Mouse (Mus musculus) CH12.LX (cell line): ENCODE measurements around the gene Tespa1. TPM values are rescaled to one million over a fixed set of nuclear protein-coding genes. Genes with fewer than 3 reads are reported as not detected.
A peak's percentile ranks its signal among the peaks of the same experiment; 100 is the strongest.

Experiments used
- DNase-seq: peaks from one replicate; pipeline ENCODE4 v3.0.0-alpha.2; 2013; ENCODE audit errors: extremely low read depth
- H3K27ac ChIP-seq: 2 replicates; pipeline ENCODE4 v1.5.1; 2012; ENCODE audit warnings: low read depth, mild to moderate bottlenecking, control low read depth, moderate library complexity; ENCODE audit not compliant: insufficient read depth
- H3K27me3 ChIP-seq: replicated peaks from 2 replicates; pipeline ENCODE3; 2012; ENCODE audit warnings: inconsistent platforms
- H3K36me3 ChIP-seq, 2 experiments: replicated peaks in 1 of 2; 2 replicates each; pipeline versions ENCODE3 to v1.6.1; 2012; ENCODE audit warnings: inconsistent platforms in 1 of 2, low read length in 1 of 2, mild to moderate bottlenecking in 1 of 2, mixed read lengths in 1 of 2, moderate library complexity in 1 of 2; ENCODE audit not compliant: control insufficient read depth in 1 of 2, insufficient read depth in 1 of 2
- H3K4me1 ChIP-seq, 2 experiments: 2 replicates each; pipeline ENCODE4 v1.6.1; 2012; ENCODE audit warnings: inconsistent platforms in 1 of 2, moderate library complexity in 1 of 2; ENCODE audit not compliant: insufficient read depth in 2 of 2, control insufficient read depth in 1 of 2
- H3K4me2 ChIP-seq: 2 replicates; pipeline ENCODE4 v1.6.1; 2012; ENCODE audit warnings: low read depth, mild to moderate bottlenecking, control low read depth; ENCODE audit not compliant: poor library complexity, insufficient read depth, severe bottlenecking
- H3K4me3 ChIP-seq, 3 experiments: fragments of 150-350 bp in 1 of 3; sonication (generic) in 1 of 3; replicated peaks in 1 of 3; 2 replicates each; pipeline versions ENCODE3 to v1.5.1; 2011 to 2012; ENCODE audit warnings: low read depth in 2 of 3, low read length in 2 of 3, mild to moderate bottlenecking in 2 of 3, moderate library complexity in 2 of 3, control low read depth in 1 of 3, improper control_type of control experiment in 1 of 3, inconsistent platforms in 1 of 3, mixed read lengths in 1 of 3; ENCODE audit not compliant: poor library complexity in 1 of 3
- H3K79me2 ChIP-seq: replicated peaks from 2 replicates; pipeline ENCODE4 v1.6.1; 2012; ENCODE audit warnings: mild to moderate bottlenecking, moderate library complexity; ENCODE audit not compliant: control insufficient read depth, poor library complexity, insufficient read depth, severe bottlenecking; ENCODE audit errors: extremely low read depth
- H3K9ac ChIP-seq: 2 replicates; pipeline ENCODE4 v1.6.1; 2012; ENCODE audit warnings: low read depth, mild to moderate bottlenecking, control low read depth, moderate library complexity; ENCODE audit not compliant: insufficient read depth
- H3K9me3 ChIP-seq: replicated peaks from 2 replicates; pipeline ENCODE3; 2012; ENCODE audit warnings: low read length, inconsistent platforms, mixed read lengths
- E2F4 ChIP-seq: IDR thresholded peaks from 2 replicates; pipeline ENCODE4 v1.6.1; 2011; ENCODE audit warnings: low read depth, low read length, improper control_type of control experiment; ENCODE audit not compliant: insufficient replicate concordance
- ELF1 ChIP-seq: IDR thresholded peaks from 2 replicates; pipeline ENCODE4 v1.6.1; 2014; ENCODE audit warnings: low read depth, mild to moderate bottlenecking, inconsistent platforms, low read length, improper control_type of control experiment
- GABPA ChIP-seq: IDR thresholded peaks from 2 replicates; pipeline ENCODE4 v1.6.1; 2012; ENCODE audit warnings: low read depth, low read length, improper control_type of control experiment, inconsistent platforms; ENCODE audit not compliant: insufficient replicate concordance
- HCFC1 ChIP-seq: IDR thresholded peaks from 2 replicates; pipeline ENCODE4 v1.6.1; 2012; ENCODE audit warnings: low read depth, mild to moderate bottlenecking, inconsistent platforms, low read length, improper control_type of control experiment
- MAFK ChIP-seq: IDR thresholded peaks from 2 replicates; pipeline ENCODE4 v1.6.1; 2011; ENCODE audit warnings: low read length, improper control_type of control experiment; ENCODE audit not compliant: insufficient replicate concordance
- MAZ ChIP-seq: IDR thresholded peaks from 2 replicates; pipeline ENCODE4 v1.6.1; 2012; ENCODE audit warnings: low read depth, mild to moderate bottlenecking, inconsistent platforms, low read length, improper control_type of control experiment, moderate library complexity
- MXI1 ChIP-seq: IDR thresholded peaks from 2 replicates; pipeline ENCODE4 v1.6.1; 2011; ENCODE audit warnings: mild to moderate bottlenecking, low read depth, low read length, improper control_type of control experiment
- RAD21 ChIP-seq: IDR thresholded peaks from 2 replicates; pipeline ENCODE4 v1.6.1; 2011; ENCODE audit warnings: low read depth, mild to moderate bottlenecking, low read length, improper control_type of control experiment, moderate library complexity
- RCOR1 ChIP-seq: conservative IDR thresholded peaks from 2 replicates; pipeline ENCODE4 v1.6.1; 2012; ENCODE audit warnings: low read depth, mild to moderate bottlenecking, inconsistent platforms, low read length, improper control_type of control experiment
- SIN3A ChIP-seq: IDR thresholded peaks from 2 replicates; pipeline ENCODE4 v1.6.1; 2012; ENCODE audit warnings: low read length, improper control_type of control experiment, inconsistent platforms
- SMC3 ChIP-seq: IDR thresholded peaks from 2 replicates; pipeline ENCODE4 v1.6.1; 2011; ENCODE audit warnings: low read depth, low read length, improper control_type of control experiment
- TBP ChIP-seq: conservative IDR thresholded peaks from 2 replicates; pipeline ENCODE4 v1.6.1; 2011; ENCODE audit warnings: low read depth, low read length, improper control_type of control experiment
- UBTF ChIP-seq: IDR thresholded peaks from 2 replicates; pipeline ENCODE4 v1.6.1; 2012; ENCODE audit warnings: low read depth, mild to moderate bottlenecking, inconsistent platforms, low read length, improper control_type of control experiment, moderate library complexity
- USF1 ChIP-seq: IDR thresholded peaks from 2 replicates; pipeline ENCODE4 v1.6.1; 2014; ENCODE audit warnings: low read depth, mild to moderate bottlenecking, inconsistent platforms, low read length, improper control_type of control experiment
- ZKSCAN1 ChIP-seq: IDR thresholded peaks from 2 replicates; pipeline ENCODE4 v1.6.1; 2012; ENCODE audit warnings: low read depth, inconsistent platforms, low read length, improper control_type of control experiment, borderline replicate concordance
- dilution Hi-C: fragments of 300-500 bp; cut with MboI; formaldehyde crosslinking; loops from 2 replicates; pipeline ENCODE4 v1.14.3; 2020; ENCODE audit warnings: low sequenced_read_pairs; ENCODE audit not compliant: extremely low pct_unique_long_range_greater_than_20kb, extremely low pct_ligation_motif_present
- in situ Hi-C: fragments of 300-500 bp; cut with MboI; formaldehyde crosslinking; loops from 3 replicates; pipeline ENCODE4 v1.14.3; 2019; ENCODE audit warnings: low sequenced_read_pairs, low pct_ligation_motif_present, low pct_unique_long_range_greater_than_20kb, mixed read lengths
- polyA plus RNA-seq: library from polyadenylated mRNA; unstranded; fragments of >175 nt; gene quantifications from 2 replicates; pipeline ENCODE4 v1.2.1, GENCODE M21; 2012; ENCODE audit warnings: low read depth; ENCODE audit not compliant: insufficient read length
- total RNA-seq, 2 experiments: library from RNA; depleted of rRNA; stranded (reverse); fragments of 300-350 nt in 1 of 2; fragments of >200 nt in 1 of 2; gene quantifications; 2 replicates each; pipeline ENCODE4 v1.2.3; 2012 to 2014

Gene Tespa1
- total and polyA plus RNA-seq, 3 experiments = 26.0 to 55.1 (median 48.5) TPM

- Histone ChIP-seq H3K27ac (no peak within 1 kb of the TSS), H3K27me3 (no peaks in the 10 kb centered on the region), H3K36me3 (no peaks in the 10 kb centered on the region), H3K4me1 (peaks cover 0 to 32% of the 10 kb centered on the region in 2 experiments; a peak in 2 of 4 replicates), H3K9me3 (no peaks in the 10 kb centered on the region), H3K79me2 (no peaks in the 10 kb centered on the region), H3K4me3 (no peak within 1 kb of the TSS), H3K4me2 (peak within 1 kb of the TSS; percentile 78), H3K9ac (no peak within 1 kb of the TSS)
- in situ Hi-C loops (no loop called here), dilution Hi-C loops (no loop called here)
- DNase-seq = peak; percentile 57
- TF ChIP-seq UBTF (no peak), SIN3A (peak; percentile 99), E2F4 (peak; percentile 35; the same call in 1 of the 2 replicates), MXI1 (peak; percentile 79)
These were observed 42.6 kb upstream of the Tespa1 start, which contains the start of gene Neurod4 for GRCm38 (mm10) chr10:130280066-130280465. Neurod4 (minus strand) TSS chr10:130280240.

DNA sequence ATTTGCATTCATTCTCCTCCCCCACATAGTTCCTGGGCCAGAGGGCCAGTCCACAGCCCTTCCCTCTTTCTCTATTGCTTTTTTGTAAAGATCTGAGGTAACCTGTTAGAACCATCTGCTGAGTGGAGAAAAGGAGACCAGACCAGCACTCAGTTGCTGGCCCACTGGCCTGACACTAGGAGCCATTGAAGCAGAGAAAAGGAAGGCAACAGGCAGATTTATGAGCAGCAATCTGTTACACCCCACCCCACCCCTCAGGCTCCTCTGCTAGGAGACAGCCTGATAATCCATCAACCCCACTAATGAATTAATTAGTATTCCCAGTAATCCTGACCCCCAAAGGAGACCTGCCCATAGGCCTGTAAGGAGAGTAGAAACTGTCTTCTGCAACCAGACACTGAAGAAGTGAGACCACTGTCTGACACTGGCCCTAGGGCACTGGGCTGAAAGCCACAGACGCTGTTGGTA, 40.7 kb upstream of the Tespa1 start:
- TF ChIP-seq ELF1 (no peak), UBTF (no peak), GABPA (no peak), MAFK (no peak), USF1 (no peak), MAZ (no peak), SMC3 (no peak), E2F4 (no peak), TBP (no peak), HCFC1 (no peak), RCOR1 (no peak), SIN3A (no peak), ZKSCAN1 (no peak), RAD21 (no peak), MXI1 (no peak)
- Histone ChIP-seq H3K27me3 (no peaks in the 10 kb centered on the region), H3K4me3 (no peak overlapping the region), H3K4me2 (no peak overlapping the region), H3K4me1 (peaks cover 0 to 19% of the 10 kb centered on the region in 2 experiments; a peak in 2 of 4 replicates), H3K79me2 (no peaks in the 10 kb centered on the region), H3K36me3 (no peaks in the 10 kb centered on the region), H3K27ac (no peak overlapping the region), H3K9me3 (no peaks in the 10 kb centered on the region), H3K9ac (no peak overlapping the region)
- dilution Hi-C loops = no loop called here
- no peak for DNase-seq
- in situ Hi-C loops = no loop called here
